Mouse (Mus musculus): ENCODE results near the gene Wasf3.

- no peak for TF ChIP-seq CTCF (IDR thresholded peaks at IDR 0.05; ENCODE audit: borderline replicate concordance, insufficient read depth, low read depth, low read length)
- TF ChIP-seq POLR2A (IDR thresholded peaks at IDR 0.05; ENCODE audit: borderline replicate concordance, insufficient read depth, low read length) = no peak
Measured at GRCm38 (mm10) chr5:146461612-146462011, 76.8 kb downstream of the Wasf3 start.

Measured in cerebellum, adult 2 months (tissue).